Mouse (Mus musculus): Measurements from ENCODE around the gene Slfn3.
"Not testable (repeated sequence)": the region's sequence is repeated elsewhere in the genome, so short reads cannot be mapped to it uniquely, and the experiment has no call there.

Gene Slfn3

GRCm38 (mm10) chr11:83191134-83191893, at the start of gene Slfn3:
Gene Slfn3 (plus strand): TSS chr11:83191330.
- in situ Hi-C loops (cut with MboI, MseI) = loop anchor here (10.0 kb wide), 1 partner anchor 277 kb away; the partner anchor contains the start of gene Unc45b

GRCm38 (mm10) chr11:83148939-83149338, 42.2 kb upstream of the Slfn3 start:
- in situ Hi-C loops (cut with MboI, MseI) = not testable (repeated sequence)

- in situ Hi-C loops (cut with MboI, MseI) = no loop called here
These were observed 16.1 kb upstream of the Slfn3 start, which contains the start of gene Slfn4 for GRCm38 (mm10) chr11:83174948-83175539. Gene Slfn4 (plus strand): TSS chr11:83175186.

- in situ Hi-C loops (cut with MboI, MseI) = loop anchor here (10.0 kb wide), 1 partner anchor 277 kb away; the partner anchor contains the start of gene Unc45b
These were observed 871 bp downstream of the Slfn3 start for GRCm38 (mm10) chr11:83192001-83192400.

DNA sequence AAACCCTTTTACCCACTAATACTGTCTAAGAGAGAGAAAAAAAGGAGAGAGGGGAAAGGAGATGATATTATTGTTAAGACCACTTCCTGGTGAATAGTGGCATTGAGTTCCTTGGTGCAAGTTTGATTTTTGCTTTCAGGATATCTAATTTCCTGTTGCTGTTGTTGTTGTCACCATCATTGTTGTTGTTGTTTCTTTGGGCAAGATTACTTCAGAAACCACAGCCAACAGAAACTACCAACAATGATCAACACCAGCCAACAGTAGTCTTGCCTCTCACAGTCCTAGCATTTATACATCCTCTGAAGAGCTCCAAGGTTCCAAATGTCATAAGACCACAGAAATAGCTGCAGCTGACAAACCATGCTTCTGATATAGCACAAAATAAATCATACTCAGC, 13.9 kb downstream of the Slfn3 start:
- in situ Hi-C loops (cut with MboI, MseI) = no loop called here

- in situ Hi-C loops (cut with MboI, MseI) = no loop called here
These were observed 25.0 kb downstream of the Slfn3 start for GRCm38 (mm10) chr11:83216119-83216518.

DNA sequence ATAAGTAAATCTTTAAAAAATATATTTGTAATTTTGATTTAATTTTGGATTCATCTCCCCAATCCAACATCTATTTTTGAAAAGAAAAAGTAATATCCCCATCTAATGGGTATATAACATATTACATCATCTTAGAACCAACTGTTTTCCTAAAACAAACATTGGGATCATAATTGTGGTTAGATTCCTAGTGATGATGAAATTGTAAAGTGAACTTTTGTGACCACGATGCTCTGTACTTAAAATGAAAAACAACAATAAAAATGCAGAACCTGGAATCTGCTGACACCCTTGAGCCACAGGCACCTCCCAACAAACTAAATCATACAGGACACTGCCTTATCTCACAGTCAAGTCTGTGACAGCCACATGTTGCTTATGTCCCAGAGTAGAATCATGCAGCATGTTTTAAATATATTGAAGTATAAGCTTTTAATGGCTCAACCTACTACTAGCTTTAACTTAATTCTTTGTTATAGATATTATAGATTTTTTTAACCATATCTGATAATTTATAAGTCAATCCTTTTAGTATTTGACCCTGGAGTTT, 30.3 kb downstream of the Slfn3 start:
- in situ Hi-C loops (cut with MboI, MseI) = no loop called here

GRCm38 (mm10) chr11:83223367-83223766, 32.2 kb downstream of the Slfn3 start:
- in situ Hi-C loops (cut with MboI, MseI) = no loop called here

DNA sequence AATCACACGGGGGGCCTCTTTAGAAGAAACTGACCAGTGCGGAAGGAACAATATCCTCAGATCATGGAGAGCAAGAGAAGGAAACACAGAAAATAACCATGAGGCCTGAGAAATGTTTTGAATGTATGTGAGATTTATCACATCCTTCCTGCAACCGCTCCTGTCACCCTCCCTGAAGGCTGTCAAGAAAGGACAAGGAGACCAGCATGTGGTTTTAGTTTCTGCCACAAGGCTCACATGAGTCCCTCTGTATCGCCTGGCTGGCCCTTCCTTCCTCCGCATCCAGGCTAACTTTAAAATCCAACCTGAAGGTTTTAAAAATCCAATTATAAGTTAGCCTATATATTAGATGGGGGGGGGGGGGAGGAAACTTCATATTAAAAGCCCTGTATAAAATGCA, 32.7 kb downstream of the Slfn3 start:
- in situ Hi-C loops (cut with MboI, MseI) = not testable (repeated sequence)

GRCm38 (mm10) chr11:83224217-83224616, 33.1 kb downstream of the Slfn3 start:
- in situ Hi-C loops (cut with MboI, MseI) = no loop called here

DNA sequence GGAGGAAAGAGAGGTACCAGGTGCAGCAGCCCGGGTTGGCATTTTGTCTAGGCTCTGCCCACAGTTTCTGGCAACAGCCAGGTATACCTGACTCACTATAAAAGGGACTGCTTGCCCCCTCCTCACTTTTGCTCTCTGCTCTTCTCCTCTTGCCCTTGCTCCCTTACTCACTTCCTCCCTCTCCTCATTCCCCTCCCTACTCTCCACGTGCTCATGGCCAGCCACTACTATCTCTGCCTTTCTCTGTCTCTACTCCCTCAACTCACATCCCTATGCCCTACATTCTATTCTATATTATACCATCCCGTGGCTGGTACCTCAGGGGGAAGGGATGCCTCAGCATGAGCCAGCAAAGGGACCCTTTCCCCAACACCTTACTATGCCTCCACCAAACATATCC, 33.6 kb downstream of the Slfn3 start:
- in situ Hi-C loops (cut with MboI, MseI) = loop anchor here (5.0 kb wide), 1 partner anchor 53 kb away; no protein-coding TSS in a partner anchor

GRCm38 (mm10) chr11:83225371-83225960, 34.3 kb downstream of the Slfn3 start:
- in situ Hi-C loops (cut with MboI, MseI) = loop anchor here (5.0 kb wide), 1 partner anchor 52 kb away; no protein-coding TSS in a partner anchor

DNA sequence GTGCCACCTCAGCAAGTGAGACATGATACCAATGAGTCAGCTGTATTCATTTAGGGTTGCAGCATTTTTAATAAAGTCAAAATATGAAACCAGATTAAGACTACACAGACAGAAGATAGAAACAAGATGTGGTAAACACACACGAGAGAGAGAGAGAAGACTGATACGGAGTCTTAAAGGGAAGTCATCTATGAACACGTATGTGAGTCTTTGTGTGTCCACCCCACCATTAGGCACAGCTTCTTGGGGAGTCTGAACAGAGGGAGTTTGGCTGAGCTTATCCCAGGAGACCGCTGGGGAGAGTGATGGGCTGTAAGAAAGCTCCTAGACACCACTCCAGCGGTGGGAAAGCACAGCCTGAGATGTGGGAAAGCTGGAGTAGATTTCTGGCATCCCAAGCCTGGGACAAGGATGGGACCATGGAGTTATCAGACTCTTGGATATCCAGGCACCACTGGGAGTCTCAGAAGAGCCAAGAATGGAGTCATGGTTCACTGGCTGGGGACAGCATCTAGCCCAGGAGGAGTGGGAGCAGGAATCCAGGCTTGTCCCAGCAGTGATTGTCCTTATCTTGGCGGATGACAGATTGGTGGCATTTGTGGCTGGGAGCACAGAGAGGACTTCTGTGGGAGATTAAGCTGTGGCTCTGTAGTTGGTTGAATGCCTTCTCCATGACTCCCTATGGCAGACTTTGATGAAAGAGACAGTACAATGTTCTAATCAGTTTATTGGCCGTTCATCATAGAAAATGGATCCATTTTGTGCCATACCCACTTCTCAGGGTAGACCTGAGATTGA, 37.0 kb downstream of the Slfn3 start:
- in situ Hi-C loops (cut with MboI, MseI) = loop anchor here (5.0 kb wide), 1 partner anchor 49 kb away; no protein-coding TSS in a partner anchor

DNA sequence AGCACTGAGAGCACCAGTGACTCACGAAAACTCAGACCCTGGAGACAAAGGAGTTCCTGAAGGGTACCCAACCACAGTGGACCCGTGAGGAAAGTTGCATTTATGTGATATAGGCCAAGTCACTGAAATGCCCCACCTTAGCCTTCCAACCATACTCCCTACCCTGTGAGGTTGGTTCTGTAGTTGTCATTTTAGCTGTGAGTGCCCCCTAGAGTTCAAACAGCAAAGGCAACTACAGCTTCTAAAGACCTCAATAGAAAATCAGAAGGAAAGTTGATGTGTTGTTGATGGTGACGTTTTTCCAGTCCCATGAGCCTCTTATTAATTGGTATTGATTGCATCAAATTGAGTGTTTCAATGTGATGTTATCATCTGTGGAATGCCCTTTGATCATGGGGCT, 39.8 kb downstream of the Slfn3 start:
- in situ Hi-C loops (cut with MboI, MseI) = no loop called here

- in situ Hi-C loops (cut with MboI, MseI) = not testable (repeated sequence)
These were observed 42.5 kb downstream of the Slfn3 start for GRCm38 (mm10) chr11:83233621-83234020.

- in situ Hi-C loops (cut with MboI, MseI) = not testable (repeated sequence)
These were observed 46.3 kb downstream of the Slfn3 start for GRCm38 (mm10) chr11:83237390-83237789.

DNA sequence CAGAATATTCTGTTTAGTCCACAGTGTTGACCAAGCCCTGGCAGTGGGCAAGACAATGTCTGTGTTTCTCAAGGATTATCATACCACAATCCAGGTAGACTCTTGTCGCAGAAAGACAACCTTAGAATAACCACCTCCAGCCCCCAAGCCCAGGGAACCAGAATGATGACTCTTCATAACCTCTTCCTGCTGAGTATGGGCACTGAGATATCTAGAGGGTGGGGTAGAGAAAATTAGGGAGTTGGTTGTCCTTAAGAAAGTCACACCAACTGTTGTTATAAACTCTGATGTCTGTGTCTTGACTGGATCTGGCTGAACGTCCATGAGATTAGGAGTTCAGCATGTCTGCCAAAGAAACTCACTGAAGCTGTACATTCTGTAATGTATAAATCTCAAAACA, 47.3 kb downstream of the Slfn3 start:
- in situ Hi-C loops (cut with MboI, MseI) = no loop called here

DNA sequence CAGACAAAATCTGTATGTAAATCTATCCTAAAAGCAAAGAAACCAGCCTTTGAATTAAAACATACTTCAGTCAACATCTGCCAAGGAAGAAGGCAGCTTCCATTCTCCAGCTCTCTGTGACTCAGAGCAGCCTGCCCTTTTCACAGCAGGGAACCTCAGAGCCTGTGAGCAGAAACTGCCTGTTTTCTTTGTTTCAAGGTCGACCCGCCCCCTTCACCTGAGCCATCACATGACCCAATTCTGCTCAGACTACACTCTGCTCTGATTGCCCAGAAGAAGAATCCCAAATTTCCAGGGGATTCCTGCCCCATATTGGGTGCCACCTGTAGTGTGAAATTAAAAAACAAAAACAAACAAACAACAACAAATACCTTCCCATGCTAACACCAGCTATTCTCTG, 48.7 kb downstream of the Slfn3 start:
- in situ Hi-C loops (cut with MboI, MseI) = no loop called here

- in situ Hi-C loops (cut with MboI, MseI) = not testable (repeated sequence)
These were observed 66.1 kb downstream of the Slfn3 start for GRCm38 (mm10) chr11:83257211-83257610.

DNA sequence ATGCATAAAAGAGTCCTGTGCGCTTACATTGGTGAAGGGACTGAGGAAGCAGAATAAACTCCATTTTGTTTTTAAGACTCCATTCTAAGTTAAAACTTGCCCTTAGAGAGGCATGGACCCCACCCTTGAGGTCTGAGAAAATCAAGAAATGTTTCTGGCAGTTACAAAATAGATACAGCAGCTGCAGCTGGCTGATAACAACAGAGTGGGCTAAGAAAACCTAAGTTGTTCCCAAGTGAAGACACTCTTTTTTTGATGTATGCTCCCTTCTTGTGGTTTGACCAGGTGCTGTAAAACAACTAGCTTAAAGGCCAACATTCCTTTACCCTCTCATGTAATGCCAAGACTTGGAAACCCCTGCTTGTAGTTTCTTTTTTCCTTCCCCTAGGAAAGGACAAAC, 71.5 kb downstream of the Slfn3 start:
- in situ Hi-C loops (cut with MboI, MseI) = loop anchor here (10.0 kb wide), 1 partner anchor 228 kb away; no protein-coding TSS in a partner anchor

GRCm38 (mm10) chr11:83263146-83263545, 72.0 kb downstream of the Slfn3 start:
- in situ Hi-C loops (cut with MboI, MseI) = loop anchor here (10.0 kb wide), 1 partner anchor 228 kb away; no protein-coding TSS in a partner anchor

All from regulatory T cell (primary cell).